Mouse (Mus musculus) NIH3T3 (cell line): Measurements from ENCODE around the gene Gm4553.
A peak's percentile ranks its signal among the peaks of the same experiment; 100 is the strongest.
"Not testable (repeated sequence)": the region's sequence is repeated elsewhere in the genome, so short reads cannot be mapped to it uniquely, and the experiment has no call there.

Experiments
- DNase-seq: peaks from one replicate; pipeline ENCODE4 v3.0.0-alpha.2; 2012; ENCODE audit warnings: low read depth

The Gm4553 gene

DNA sequence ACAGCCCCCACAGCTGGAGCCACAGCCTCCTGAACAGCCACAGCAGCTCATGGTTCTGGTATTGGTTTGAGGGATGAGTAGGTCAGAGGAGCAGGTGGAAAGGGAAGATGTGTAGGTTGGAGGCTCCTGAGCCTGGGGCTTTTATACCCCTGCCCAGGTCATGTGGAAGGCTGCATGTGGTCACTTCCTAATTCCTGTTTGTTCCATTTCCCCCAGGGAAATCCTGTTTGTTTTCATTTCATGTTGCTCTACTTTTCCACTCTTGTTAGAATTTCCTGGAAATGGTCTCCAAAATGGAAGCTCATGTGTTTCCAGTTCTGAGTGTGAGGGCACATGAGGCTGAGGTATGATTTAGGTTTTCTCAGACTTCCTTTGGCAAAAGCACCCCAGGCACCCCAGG lies at the start of gene Gm4553:
Gene Gm4553 (minus strand): TSS at position 101 of the 400 bp plus-strand sequence.
- not testable (repeated sequence) for DNase-seq

DNA sequence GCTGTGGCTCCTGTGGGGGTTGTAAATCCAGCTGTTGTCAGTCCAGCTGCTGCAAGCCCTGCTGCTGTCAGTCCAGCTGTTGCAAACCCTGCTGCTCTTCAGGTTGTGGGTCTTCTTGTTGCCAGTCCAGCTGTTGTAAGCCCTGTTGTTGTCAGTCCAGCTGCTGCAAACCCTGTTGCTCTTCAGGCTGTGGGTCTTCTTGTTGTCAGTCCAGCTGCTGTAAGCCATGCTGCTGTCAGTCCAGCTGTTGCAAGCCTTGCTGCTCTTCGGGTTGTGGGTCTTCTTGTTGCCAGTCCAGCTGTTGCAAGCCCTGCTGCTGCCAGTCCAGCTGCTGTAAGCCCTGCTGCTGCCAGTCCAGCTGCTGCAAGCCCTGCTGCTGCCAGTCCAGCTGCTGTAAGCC lies 46.6 kb upstream of the Gm4553 start:
- DNase-seq: not testable (repeated sequence)

GRCm38 (mm10) chr7:142211559-142211958 lies 46.0 kb upstream of the Gm4553 start, which contains the start of gene Gm7579:
Gene Gm7579, plus strand, starts transcription at chr7:142211859.
- DNase-seq: no peak

DNA sequence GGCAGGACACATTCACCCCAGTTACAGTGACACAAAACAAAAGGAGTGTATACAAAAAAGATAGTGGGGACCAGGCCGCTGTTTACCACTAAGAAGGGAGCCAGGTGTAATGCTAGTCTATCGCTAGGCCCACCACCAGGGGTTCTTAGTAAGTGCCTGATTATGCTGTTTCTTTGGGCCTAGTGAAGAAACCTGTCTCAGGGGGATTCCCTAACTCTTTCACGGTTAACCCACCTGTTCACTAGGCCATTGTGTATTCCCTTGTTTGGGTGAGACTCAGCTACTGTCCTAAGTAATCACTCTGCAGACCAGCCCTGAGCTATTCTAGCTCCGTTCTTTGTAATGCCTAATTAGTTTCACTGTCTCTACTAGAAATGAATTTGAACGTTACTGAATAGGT lies 41.4 kb upstream of the Gm4553 start:
- not testable (repeated sequence) for DNase-seq

DNA sequence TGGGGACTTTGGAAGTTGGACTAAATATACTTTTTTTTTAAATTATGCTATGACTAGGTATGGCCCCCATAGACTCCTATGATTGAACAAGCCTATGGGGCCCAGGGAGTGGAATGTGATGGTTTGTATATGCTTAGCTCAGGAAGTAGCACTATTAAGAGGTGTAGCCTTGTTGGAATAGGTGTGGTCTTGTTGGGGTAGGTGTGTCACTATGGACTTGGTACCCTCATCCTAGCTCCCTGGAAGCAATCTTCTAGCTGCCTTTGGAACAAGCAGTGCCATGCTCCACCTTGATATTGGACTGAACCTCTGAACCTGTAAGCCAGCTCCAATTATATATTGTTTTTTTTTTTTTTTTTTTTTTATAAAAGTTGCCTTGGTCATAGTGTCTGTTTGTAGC lies 39.9 kb upstream of the Gm4553 start:
- DNase-seq: no peak

DNA sequence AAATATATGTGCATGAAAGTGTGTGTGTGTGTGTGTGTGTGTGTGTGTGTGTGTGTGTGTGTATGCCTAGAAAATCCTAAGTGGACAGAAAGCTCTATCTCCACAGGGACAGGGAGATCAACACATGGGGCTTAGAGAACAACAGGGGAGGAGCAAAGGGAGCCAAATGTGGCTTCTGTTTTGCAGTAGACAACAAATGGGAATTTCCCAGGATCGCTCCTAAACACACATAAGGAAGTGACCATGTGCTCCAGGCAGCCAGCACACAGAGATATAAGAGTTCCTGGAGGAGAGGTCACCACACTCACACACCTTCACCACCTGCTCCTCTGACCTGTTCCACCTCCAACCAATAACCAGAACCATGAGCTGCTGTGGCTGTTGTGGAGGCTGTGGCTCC lies 35.5 kb upstream of the Gm4553 start, which contains the start of gene Krtap5-3:
Gene Krtap5-3 (plus strand): TSS at position 301 of the 400 bp plus-strand sequence.
- DNase-seq: no peak

- DNase-seq: peak; percentile 16
Observed at GRCm38 (mm10) chr7:142198748-142199147, 33.2 kb upstream of the Gm4553 start.

GRCm38 (mm10) chr7:142190289-142190688 lies 24.8 kb upstream of the Gm4553 start, which contains the start of gene Gm10153:
Gene Gm10153, minus strand, starts transcription at chr7:142190389.
- DNase-seq: no peak

DNA sequence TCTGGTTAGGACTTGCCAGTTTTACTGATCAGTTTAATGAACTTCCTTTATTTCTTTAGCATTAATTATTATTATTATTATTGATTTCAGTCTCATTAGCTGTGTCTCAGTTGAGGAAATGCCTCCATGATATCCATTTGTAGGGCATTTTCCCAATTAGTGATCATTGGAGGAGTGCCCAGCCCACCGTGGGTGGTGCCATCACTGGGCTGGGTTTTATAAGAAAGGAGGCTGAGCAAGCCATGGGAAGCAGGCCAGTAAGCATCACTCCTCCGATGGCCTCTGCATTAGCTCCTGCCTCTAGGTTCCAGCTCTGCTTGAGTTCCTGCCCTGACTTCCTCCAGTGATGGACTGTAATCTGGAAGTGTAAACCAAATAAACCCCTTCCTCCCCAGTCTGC lies 22.6 kb upstream of the Gm4553 start:
- DNase-seq: no peak

- DNase-seq: no peak
Observed at GRCm38 (mm10) chr7:142181021-142181420, 15.5 kb upstream of the Gm4553 start.

- DNase-seq: no peak
Observed at GRCm38 (mm10) chr7:142178685-142179084, 13.1 kb upstream of the Gm4553 start.

DNA sequence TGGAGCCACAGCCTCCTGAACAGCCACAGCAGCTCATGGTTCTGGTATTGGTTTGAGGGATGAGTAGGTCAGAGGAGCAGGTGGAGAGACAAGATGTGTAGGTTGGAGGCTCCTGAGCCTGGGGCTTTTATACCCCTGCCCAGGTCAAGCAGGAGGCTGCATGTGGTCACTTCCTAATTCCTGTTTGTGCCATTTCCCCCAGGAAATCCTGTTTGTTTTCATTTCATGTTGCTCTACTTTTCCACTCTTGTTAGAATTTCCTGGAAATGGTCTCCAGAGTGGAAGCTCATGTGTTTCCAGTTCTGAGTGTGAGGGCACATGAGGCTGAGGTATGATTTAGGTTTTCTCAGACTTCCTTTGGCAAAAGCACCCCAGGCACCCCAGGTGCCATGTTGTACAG lies 10.4 kb upstream of the Gm4553 start, which contains the start of gene Krtap5-2:
Gene Krtap5-2 (minus strand): TSS at position 101 of the 400 bp plus-strand sequence.
- not testable (repeated sequence) for DNase-seq

DNA sequence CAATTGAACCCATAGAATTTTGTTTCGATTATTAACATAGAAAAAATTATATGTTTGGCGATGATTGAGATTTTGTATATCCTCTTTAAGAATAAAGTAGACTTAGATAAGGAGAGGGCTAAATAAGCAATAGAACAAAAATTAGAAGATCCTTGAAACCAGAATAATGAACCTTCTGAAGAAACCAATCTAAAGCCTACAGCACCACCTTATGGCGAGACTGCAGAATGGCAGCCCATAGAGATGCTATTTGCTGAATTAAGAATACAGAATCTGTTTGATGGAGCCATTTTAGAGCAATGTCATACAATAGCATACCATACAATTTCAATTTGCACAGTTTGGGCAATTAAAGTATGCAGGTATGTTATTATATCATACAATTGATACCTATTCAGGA lies 4.3 kb upstream of the Gm4553 start:
- DNase-seq: peak; percentile 56

- DNase-seq: no peak
Observed at GRCm38 (mm10) chr7:142159366-142159765, 6.2 kb downstream of the Gm4553 start.

- not testable (repeated sequence) for DNase-seq
Observed at GRCm38 (mm10) chr7:142157013-142157412, 8.5 kb downstream of the Gm4553 start, which contains the start of gene Gm29735. Gene Gm29735, minus strand, starts transcription at chr7:142157113.

DNA sequence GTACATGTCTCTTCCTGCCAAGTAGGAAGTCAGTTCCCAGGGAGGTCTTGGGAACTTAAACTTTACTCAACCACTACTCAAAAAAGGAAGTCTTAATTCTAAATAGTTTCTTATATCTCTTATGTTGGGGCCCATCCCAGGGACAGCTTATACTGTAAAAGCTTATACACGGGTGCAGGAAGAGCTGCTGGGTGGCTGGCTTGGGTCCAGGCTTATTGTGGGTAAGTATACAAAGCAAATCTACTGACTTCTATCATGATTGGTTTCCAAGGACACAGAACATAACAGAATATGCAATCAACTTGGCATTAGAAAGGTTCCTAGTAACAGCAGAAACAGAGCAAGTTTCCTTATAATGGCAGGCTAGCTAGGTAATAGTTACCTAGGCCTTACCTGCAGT lies 10.2 kb downstream of the Gm4553 start:
- no peak for DNase-seq

- DNase-seq: no peak
Observed at GRCm38 (mm10) chr7:142152191-142152590, 13.3 kb downstream of the Gm4553 start.

DNA sequence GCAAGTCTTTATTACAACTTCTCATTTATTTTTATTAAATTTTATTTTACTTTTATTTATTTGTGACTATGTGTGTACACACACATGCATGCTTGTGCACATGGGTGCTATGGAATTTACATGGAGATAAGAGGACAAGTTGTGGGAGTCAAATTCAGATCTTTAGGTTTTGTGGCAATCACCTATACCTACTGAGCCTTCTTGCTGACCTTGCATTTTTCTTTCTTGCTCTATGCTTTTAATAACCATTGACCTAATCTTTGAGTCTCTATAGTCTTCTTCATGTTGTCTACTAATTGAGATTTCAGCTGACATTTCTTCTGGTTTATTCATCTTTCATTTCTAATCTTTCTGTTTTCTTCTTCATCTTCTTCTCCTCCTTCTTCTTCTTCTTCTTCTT lies 16.9 kb downstream of the Gm4553 start:
- no peak for DNase-seq

GRCm38 (mm10) chr7:142146033-142146432 lies 19.5 kb downstream of the Gm4553 start:
- DNase-seq: peak; percentile 77

DNA sequence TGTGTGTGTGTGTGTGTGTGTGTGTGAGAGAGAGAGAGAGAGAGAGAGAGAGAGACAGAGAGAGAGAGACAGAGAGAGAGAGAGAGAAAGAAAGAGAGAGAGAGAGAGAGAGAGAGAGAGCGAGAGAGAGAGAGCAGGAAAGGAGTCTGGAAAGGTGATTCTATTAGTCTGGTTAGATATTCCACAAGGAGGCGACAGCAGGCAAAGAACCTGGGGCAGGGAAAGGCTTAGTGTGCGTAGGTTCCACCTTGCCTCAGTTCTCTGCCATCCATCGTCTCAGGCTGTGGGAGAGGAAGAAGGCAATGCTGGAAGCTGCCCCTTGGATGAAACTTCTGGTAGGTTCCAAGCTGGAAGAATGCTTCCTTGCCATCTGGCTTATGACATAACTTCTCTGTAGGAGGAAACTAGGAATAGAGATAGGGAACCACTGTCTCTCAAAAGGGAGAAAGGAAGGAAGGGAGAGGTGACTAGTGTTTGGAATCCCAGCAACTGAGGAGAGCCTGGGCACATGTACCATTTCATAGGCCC lies 20.1 kb downstream of the Gm4553 start:
- no peak for DNase-seq

DNA sequence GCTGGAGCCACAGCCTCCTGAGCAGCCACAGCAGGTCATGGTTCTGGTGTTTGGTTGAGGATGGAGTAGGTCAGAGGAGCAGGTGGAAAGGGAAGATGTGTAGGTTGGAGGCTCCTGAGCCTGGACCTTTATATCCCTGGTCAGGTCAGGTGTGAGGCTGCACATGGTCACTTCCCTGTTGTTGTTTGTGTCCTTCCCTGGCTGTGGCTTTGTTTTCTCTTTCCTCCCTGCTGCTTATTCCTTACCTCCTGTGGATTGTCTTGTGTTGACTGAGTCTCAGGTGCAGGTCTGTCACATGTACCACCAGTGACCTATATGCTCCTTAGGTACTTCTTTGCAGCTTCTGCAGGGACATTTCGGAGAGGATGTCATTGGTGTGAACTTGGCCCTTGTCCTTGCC lies 21.0 kb downstream of the Gm4553 start, which contains the start of gene Gm45337:
Gene Gm45337 (minus strand): TSS at position 101 of the 400 bp plus-strand sequence.
- no peak for DNase-seq

DNA sequence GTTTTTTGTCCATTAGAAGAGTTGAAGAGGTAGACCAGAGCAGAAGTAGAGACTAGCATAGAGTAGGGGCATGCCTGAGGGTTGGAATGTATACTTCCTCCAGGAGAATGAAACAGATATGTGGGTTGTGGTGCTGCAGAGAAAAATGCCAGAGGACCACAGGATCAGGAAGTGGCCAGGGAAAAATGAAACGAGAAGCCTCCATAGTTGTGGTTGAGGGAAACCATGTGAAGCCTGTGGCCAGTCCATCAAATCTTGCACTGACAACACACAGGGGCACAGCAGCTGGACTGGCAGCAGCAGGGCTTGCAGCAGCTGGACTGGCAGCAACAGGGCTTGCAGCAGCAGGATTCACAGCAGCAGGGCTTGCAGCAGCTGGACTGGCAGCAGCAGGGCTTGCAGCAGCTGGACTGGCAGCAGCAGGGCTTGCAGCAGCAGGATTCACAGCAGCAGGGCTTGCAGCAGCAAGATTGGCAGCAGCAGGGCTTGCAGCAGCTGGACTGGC lies 22.0 kb downstream of the Gm4553 start:
- DNase-seq: not testable (repeated sequence)

GRCm38 (mm10) chr7:142140696-142141095 lies 24.8 kb downstream of the Gm4553 start:
- DNase-seq: peak; percentile 11

GRCm38 (mm10) chr7:142135934-142136333 lies 29.6 kb downstream of the Gm4553 start, which contains the start of gene Gm39115:
Gene Gm39115, minus strand, starts transcription at chr7:142136034.
- DNase-seq: not testable (repeated sequence)
